Mouse (Mus musculus) layer of hippocampus, postnatal 14 days (tissue): Measurements from ENCODE around the gene 4930544D05Rik. TPM values are rescaled to one million over a fixed set of nuclear protein-coding genes. Genes with fewer than 3 reads are reported as not detected.
A peak's percentile ranks its signal among the peaks of the same experiment; 100 is the strongest.

ENCODE experiments used
- DNase-seq, 2 experiments: peaks; one replicate each; pipeline ENCODE4 v3.0.0; 2021 to 2022; ENCODE audit warnings: low spot score in 2 of 2, mixed read lengths in 1 of 2
- total RNA-seq, 2 experiments: library from RNA; stranded (reverse); gene quantifications; 2 replicates each; pipeline ENCODE4 v1.2.3; 2021

Gene 4930544D05Rik
- total RNA-seq, 2 experiments from 2014 or later = 0.88 TPM

- DNase-seq = no peak
These were observed 18.3 kb upstream of the 4930544D05Rik start for GRCm38 (mm10) chr11:70597301-70597700.

GRCm38 (mm10) chr11:70598451-70598953 is 17.1 kb upstream of the 4930544D05Rik start:
- DNase-seq = no peak

- peak; percentile 65 to 73 for DNase-seq
These were observed 10.6 kb upstream of the 4930544D05Rik start for GRCm38 (mm10) chr11:70605024-70605566.

GRCm38 (mm10) chr11:70606717-70607116 is 8.9 kb upstream of the 4930544D05Rik start:
- DNase-seq = no peak

- DNase-seq = no peak
These were observed 8.0 kb upstream of the 4930544D05Rik start for GRCm38 (mm10) chr11:70607611-70608010.

- DNase-seq = no peak
These were observed 7.1 kb upstream of the 4930544D05Rik start for GRCm38 (mm10) chr11:70608381-70609066.

- DNase-seq = no peak
These were observed 4.9 kb upstream of the 4930544D05Rik start for GRCm38 (mm10) chr11:70610752-70611151.

GRCm38 (mm10) chr11:70612505-70612904 is 3.1 kb upstream of the 4930544D05Rik start:
- DNase-seq = no peak

- DNase-seq = no peak
These were observed 574 bp upstream of the 4930544D05Rik start for GRCm38 (mm10) chr11:70615074-70615473.

- DNase-seq = no peak
These were observed 3.5 kb downstream of the 4930544D05Rik start, which contains the start of gene Chrne for GRCm38 (mm10) chr11:70619101-70619500. Gene Chrne (minus strand): TSS chr11:70619216.

- no peak for DNase-seq
These were observed 6.5 kb downstream of the 4930544D05Rik start for GRCm38 (mm10) chr11:70621972-70622814.

- DNase-seq = no peak
These were observed 7.5 kb downstream of the 4930544D05Rik start for GRCm38 (mm10) chr11:70623053-70623742.

- no peak for DNase-seq
These were observed 9.8 kb downstream of the 4930544D05Rik start for GRCm38 (mm10) chr11:70625473-70625872.

- no peak for DNase-seq
These were observed 11.2 kb downstream of the 4930544D05Rik start for GRCm38 (mm10) chr11:70626877-70627276.

GRCm38 (mm10) chr11:70628431-70628830 is 12.8 kb downstream of the 4930544D05Rik start:
- no peak for DNase-seq

GRCm38 (mm10) chr11:70629557-70629956 is 13.9 kb downstream of the 4930544D05Rik start:
- DNase-seq = no peak

GRCm38 (mm10) chr11:70630129-70630528 is 14.5 kb downstream of the 4930544D05Rik start:
- no peak for DNase-seq

GRCm38 (mm10) chr11:70635601-70636000 is 20.0 kb downstream of the 4930544D05Rik start:
- DNase-seq = no peak

GRCm38 (mm10) chr11:70637764-70638163 is 22.1 kb downstream of the 4930544D05Rik start:
- no peak for DNase-seq

- DNase-seq = no peak
These were observed 22.6 kb downstream of the 4930544D05Rik start for GRCm38 (mm10) chr11:70638293-70638692.

GRCm38 (mm10) chr11:70638714-70639278 is 23.1 kb downstream of the 4930544D05Rik start, which contains the start of gene Gp1ba:
Gene Gp1ba (plus strand): TSS chr11:70639122.
- no peak for DNase-seq
